Mouse (Mus musculus): ENCODE measurements at regions not wholly inside any gene's neighbourhood (a gene's known extent, or its start where the extent isn't known, plus 50 kb on each side); places are given as distances from the start of the nearest gene placed in this dataset.
A peak's percentile ranks its signal among the peaks of the same experiment; 100 is the strongest.

DNA sequence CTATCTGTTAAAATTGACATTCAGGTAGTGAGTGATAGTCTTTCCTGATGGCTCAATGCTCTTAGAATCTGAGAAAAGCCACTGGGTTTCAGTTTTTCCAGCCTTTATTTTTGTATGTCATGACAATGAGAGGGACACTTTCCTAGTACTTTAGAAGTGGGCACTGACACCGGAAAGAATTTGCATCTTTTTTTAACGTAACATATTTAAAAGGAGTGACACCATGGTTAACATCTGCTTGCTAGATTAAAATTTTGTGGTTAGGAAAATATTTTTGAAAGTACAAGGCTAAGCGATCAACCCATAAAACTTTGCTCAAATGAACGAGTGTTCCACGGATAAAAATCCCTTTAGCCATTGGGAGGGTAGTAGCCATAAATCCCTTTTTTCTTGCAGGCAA, 174.7 kb downstream of the 1700129C05Rik start:
- H3K4me3 ChIP-seq (ENCODE audit: low read depth, low read length): no peak overlapping the region
- no peak overlapping the region for H3K4me2 ChIP-seq (ENCODE audit: low read depth)
- no peak for ATAC-seq
- no peaks in the 10 kb centered on the region for H3K36me3 ChIP-seq (ENCODE audit: insufficient read depth)
- no peaks in the 10 kb centered on the region for H3K4me1 ChIP-seq (ENCODE audit: insufficient read depth)
- no peaks in the 10 kb centered on the region for H3K9me3 ChIP-seq (ENCODE audit: low read length)
- H3K27me3 ChIP-seq (ENCODE audit: insufficient read depth, low read length): no peaks in the 10 kb centered on the region
- no peak for DNase-seq
- TF ChIP-seq CTCF (IDR thresholded peaks at IDR 0.05; ENCODE audit: low read depth): no peak
- no peak overlapping the region for H3K27ac ChIP-seq (ENCODE audit: low read depth, low read length)
- H3K9ac ChIP-seq: no peak overlapping the region
- WGBS: 96% methylated on average over 5 of the region's 5 CpGs

DNA sequence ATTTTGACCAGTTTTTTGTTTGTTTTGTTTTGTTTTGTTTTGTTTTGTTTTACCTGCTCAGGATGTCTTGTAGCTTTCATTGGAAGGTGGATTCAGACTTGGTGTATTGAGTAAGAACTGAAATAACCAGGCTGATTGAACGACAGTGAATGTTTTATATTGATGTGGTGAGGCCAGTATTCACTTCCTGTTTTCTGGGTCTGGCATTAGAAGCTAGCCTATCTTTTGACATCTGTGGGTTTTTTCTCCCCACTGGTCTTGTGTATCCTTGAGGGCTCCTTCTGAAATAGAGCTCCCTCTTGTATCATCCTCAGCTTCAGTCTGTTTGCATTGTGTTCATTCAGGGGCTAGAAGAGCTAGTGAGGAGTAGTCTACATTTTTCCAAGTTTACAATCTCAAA, 175.5 kb downstream of the 1700129C05Rik start:
- no peak overlapping the region for H3K9ac ChIP-seq
- no peaks in the 10 kb centered on the region for H3K9me3 ChIP-seq (ENCODE audit: low read length)
- no peaks in the 10 kb centered on the region for H3K27me3 ChIP-seq (ENCODE audit: insufficient read depth, low read length)
- H3K4me2 ChIP-seq (ENCODE audit: low read depth): no peak overlapping the region
- H3K36me3 ChIP-seq (ENCODE audit: insufficient read depth): no peaks in the 10 kb centered on the region
- no peak for ATAC-seq
- no peak overlapping the region for H3K4me3 ChIP-seq (ENCODE audit: low read depth, low read length)
- TF ChIP-seq CTCF (IDR thresholded peaks at IDR 0.05; ENCODE audit: low read depth): no peak
- no peaks in the 10 kb centered on the region for H3K4me1 ChIP-seq (ENCODE audit: insufficient read depth)
- WGBS: 86% methylated on average over 1 of the region's 1 CpGs
- no peak for DNase-seq
- no peak overlapping the region for H3K27ac ChIP-seq (ENCODE audit: low read depth, low read length)

DNA sequence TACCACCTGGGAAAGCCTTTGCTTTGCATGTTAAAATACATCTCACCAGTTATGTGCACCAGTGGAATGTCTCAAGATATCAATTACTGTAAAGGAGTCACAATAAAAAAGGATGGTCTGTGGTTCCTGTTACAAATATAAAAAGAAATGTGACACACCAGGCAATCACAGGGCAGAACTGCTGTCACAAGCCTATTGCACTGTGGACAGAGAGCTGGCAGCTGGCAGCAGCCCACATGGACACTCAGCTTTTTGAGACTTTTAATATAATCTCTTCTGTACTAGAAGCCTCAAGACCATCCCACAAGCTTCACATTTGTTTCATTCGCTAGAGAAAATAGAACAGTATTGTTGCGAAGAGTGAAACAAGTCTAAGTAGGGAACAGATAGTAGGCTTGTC, 197.7 kb downstream of the 1700129C05Rik start:
- H3K36me3 ChIP-seq (ENCODE audit: insufficient read depth): no peaks in the 10 kb centered on the region
- H3K4me1 ChIP-seq (ENCODE audit: insufficient read depth): no peaks in the 10 kb centered on the region
- TF ChIP-seq CTCF (IDR thresholded peaks at IDR 0.05; ENCODE audit: low read depth): no peak
- no peak overlapping the region for H3K4me2 ChIP-seq (ENCODE audit: low read depth)
- no peak overlapping the region for H3K4me3 ChIP-seq (ENCODE audit: low read depth, low read length)
- DNase-seq (no peak), ATAC-seq (no peak)
- H3K27me3 ChIP-seq (ENCODE audit: insufficient read depth, low read length): no peaks in the 10 kb centered on the region
- no peak overlapping the region for H3K27ac ChIP-seq (ENCODE audit: low read depth, low read length)
- 92% methylated on average over 2 of the region's 2 CpGs for WGBS
- H3K9ac ChIP-seq: no peak overlapping the region
- H3K9me3 ChIP-seq (ENCODE audit: low read length): no peaks in the 10 kb centered on the region

DNA sequence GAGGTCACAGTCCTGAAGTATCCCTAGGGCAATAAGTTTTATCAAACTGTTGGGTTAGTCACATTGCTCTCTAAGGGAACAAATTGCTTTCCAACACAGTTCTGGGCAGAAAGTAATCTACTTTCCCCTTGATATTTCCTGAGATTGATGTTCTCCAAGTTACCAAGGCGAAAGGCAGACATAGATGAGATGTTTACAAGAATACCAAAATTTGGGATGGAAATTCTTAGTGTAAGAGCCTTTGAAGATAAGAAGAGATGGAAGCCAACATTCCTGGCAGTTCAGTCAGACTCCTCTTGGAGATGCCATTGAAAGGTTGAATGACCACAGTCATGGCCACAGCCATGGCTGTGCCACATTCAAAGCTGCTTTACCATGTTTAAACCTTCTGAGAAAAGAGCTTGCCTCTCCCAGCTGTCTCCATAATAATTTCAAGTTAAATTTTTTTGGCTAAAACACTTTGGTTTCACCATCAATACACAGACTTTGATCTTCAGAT, 199.4 kb downstream of the 1700129C05Rik start:
- no peak overlapping the region for H3K4me2 ChIP-seq (ENCODE audit: low read depth)
- H3K9me3 ChIP-seq (ENCODE audit: low read length): no peaks in the 10 kb centered on the region
- TF ChIP-seq CTCF (IDR thresholded peaks at IDR 0.05; ENCODE audit: low read depth): no peak
- H3K4me1 ChIP-seq (ENCODE audit: insufficient read depth): no peaks in the 10 kb centered on the region
- H3K4me3 ChIP-seq (ENCODE audit: low read depth, low read length): no peak overlapping the region
- WGBS: 98% methylated on average over 1 of the region's 1 CpGs
- no peaks in the 10 kb centered on the region for H3K27me3 ChIP-seq (ENCODE audit: insufficient read depth, low read length)
- no peak overlapping the region for H3K9ac ChIP-seq
- no peaks in the 10 kb centered on the region for H3K36me3 ChIP-seq (ENCODE audit: insufficient read depth)
- DNase-seq: no peak
- ATAC-seq: no peak
- no peak overlapping the region for H3K27ac ChIP-seq (ENCODE audit: low read depth, low read length)

DNA sequence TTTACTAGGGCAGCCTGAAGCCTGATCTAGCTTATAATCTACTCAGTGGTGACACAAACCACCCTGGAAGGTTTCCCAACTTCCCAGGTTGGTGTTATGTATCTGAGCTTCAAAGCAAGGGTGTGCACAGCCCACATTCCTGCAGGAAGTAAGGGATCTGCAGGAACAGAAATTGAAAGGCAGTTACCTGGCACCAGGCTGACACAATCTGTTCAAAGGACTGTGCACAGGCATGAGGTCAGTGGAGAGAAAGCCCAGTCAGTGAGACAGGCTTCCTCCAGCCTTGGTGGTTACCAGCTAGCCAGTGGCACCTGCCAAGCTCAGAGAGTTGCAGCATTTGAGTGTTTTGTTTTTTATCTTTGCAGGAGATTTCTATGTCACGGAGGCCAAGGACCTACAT, 203.6 kb downstream of the 1700129C05Rik start:
- H3K27me3 ChIP-seq (ENCODE audit: insufficient read depth, low read length): no peaks in the 10 kb centered on the region
- H3K9ac ChIP-seq: no peak overlapping the region
- no peaks in the 10 kb centered on the region for H3K9me3 ChIP-seq (ENCODE audit: low read length)
- no peak overlapping the region for H3K27ac ChIP-seq (ENCODE audit: low read depth, low read length)
- no peak overlapping the region for H3K4me2 ChIP-seq (ENCODE audit: low read depth)
- TF ChIP-seq CTCF (IDR thresholded peaks at IDR 0.05; ENCODE audit: low read depth): no peak
- ATAC-seq (no peak), DNase-seq (no peak)
- no peaks in the 10 kb centered on the region for H3K36me3 ChIP-seq (ENCODE audit: insufficient read depth)
- H3K4me1 ChIP-seq (ENCODE audit: insufficient read depth): no peaks in the 10 kb centered on the region
- no peak overlapping the region for H3K4me3 ChIP-seq (ENCODE audit: low read depth, low read length)
- 39% methylated on average over 1 of the region's 1 CpGs for WGBS

DNA sequence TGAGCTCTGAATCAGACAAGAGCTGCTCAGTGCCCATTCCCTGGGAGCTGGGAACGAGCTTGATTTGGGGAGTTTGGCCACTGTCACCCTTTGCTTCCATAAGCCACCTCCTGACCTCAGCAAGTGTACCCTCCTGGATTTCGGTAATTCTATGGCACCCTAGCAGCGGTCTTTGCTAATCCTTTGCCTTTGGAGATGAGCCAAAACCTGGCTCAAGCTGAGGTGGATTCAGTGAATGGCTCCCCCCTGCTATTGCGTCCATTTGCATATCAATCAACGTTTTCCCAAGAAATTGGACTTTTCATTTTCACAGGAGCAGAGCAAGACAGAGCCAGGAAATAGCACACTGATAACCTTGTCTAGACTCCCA, 204.1 kb downstream of the 1700129C05Rik start:
- DNase-seq (no peak), ATAC-seq (no peak)
- no peak for TF ChIP-seq CTCF (IDR thresholded peaks at IDR 0.05; ENCODE audit: low read depth)
- no peak overlapping the region for H3K9ac ChIP-seq
- 11% methylated on average over 5 of the region's 5 CpGs for WGBS
- H3K4me3 ChIP-seq (ENCODE audit: low read depth, low read length): no peak overlapping the region
- H3K4me2 ChIP-seq (ENCODE audit: low read depth): no peak overlapping the region
- no peaks in the 10 kb centered on the region for H3K36me3 ChIP-seq (ENCODE audit: insufficient read depth)
- H3K27ac ChIP-seq (ENCODE audit: low read depth, low read length): no peak overlapping the region
- no peaks in the 10 kb centered on the region for H3K4me1 ChIP-seq (ENCODE audit: insufficient read depth)
- H3K27me3 ChIP-seq (ENCODE audit: insufficient read depth, low read length): no peaks in the 10 kb centered on the region
- no peaks in the 10 kb centered on the region for H3K9me3 ChIP-seq (ENCODE audit: low read length)

DNA sequence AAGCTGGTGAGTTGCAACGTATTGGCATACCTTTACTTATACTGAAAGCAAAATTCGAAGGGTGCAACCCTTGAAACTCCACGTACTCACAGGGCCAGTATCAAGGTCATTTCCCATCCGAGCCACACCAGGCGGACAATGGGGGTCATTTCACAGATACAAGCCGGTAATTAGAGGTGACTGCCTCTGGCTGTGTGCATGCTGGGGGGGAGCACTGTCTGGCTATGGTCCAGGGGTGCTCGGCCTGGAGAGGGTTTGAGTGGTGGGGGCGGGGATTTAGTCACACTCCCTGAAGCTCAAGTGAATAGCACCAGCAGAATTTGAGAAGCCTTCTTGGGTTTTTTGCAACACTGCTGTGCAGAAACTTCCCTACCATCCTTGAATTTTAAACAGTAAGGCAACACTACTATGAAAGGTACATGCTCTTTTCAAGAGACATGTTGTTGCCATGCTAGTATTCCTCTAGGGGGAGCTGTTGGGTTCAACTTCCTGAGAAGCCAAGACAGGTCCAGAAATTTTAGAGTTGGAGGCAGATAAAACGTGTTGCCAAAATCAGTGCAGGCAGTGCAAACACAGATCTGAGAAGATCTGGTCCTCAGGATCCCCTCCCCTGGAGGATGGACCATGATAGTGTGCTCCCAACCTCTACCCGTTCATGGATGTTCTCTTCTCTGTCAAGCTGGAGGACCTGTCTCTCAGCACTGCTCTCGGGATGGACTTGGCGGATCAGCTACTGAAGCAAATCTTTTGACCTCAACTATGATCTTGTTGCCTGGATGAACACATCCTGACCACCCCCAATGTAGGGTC, 204.7 kb downstream of the 1700129C05Rik start:
- Histone ChIP-seq H3K27me3 (ENCODE audit: insufficient read depth, low read length) (no peaks in the 10 kb centered on the region), H3K27ac (ENCODE audit: low read depth, low read length) (no peak overlapping the region), H3K4me1 (ENCODE audit: insufficient read depth) (no peaks in the 10 kb centered on the region), H3K4me3 (ENCODE audit: low read depth, low read length) (no peak overlapping the region), H3K4me2 (ENCODE audit: low read depth) (no peak overlapping the region), H3K9ac (no peak overlapping the region), H3K36me3 (ENCODE audit: insufficient read depth) (no peaks in the 10 kb centered on the region), H3K9me3 (ENCODE audit: low read length) (no peaks in the 10 kb centered on the region)
- 39% methylated on average over 12 of the region's 12 CpGs for WGBS
- no peak for ATAC-seq
- peak; percentile 35; the same call in 1 of the 2 replicates for TF ChIP-seq CTCF (IDR thresholded peaks at IDR 0.05; ENCODE audit: low read depth)
- DNase-seq: peak; percentile 19

All from forebrain, postnatal 0 days (tissue).